Mouse (Mus musculus) embryonic fibroblast, embryonic 13.5 days (primary cell): ENCODE measurements at regions not wholly inside any gene's neighbourhood (a gene's known extent, or its start where the extent isn't known, plus 50 kb on each side); places are given as distances from the start of the nearest gene placed in this dataset.

Experiments used
- CTCF ChIP-seq: IDR thresholded peaks from 2 replicates; pipeline ENCODE4 v1.5.1; 2011; ENCODE audit warnings: mild to moderate bottlenecking, control low read depth, low read length, moderate library complexity, borderline replicate concordance; ENCODE audit not compliant: insufficient read depth
- POLR2A ChIP-seq: IDR thresholded peaks from 2 replicates; pipeline ENCODE4 v1.6.1; 2011; ENCODE audit warnings: low read depth, mild to moderate bottlenecking, control low read depth, low read length, moderate library complexity

GRCm38 (mm10) chr12:71503265-71503664 lies 193.6 kb downstream of the Dact1 start:
- no peak for TF ChIP-seq CTCF
- TF ChIP-seq POLR2A = no peak
